Mouse (Mus musculus) ES-E14 (cell line): ENCODE results near the gene Map4. TPM values are rescaled to one million over a fixed set of nuclear protein-coding genes. Genes with fewer than 3 reads are reported as not detected.

Experiments used
- DNase-seq: peaks from one replicate; pipeline ENCODE4 v3.0.0-alpha.2; 2013; ENCODE audit warnings: low read depth, low spot score
- H3K27ac ChIP-seq: 2 replicates; pipeline ENCODE4 v1.5.1; 2012; ENCODE audit warnings: low read depth, mild to moderate bottlenecking, low read length, moderate library complexity, mixed read lengths; ENCODE audit not compliant: poor library complexity, insufficient read depth, severe bottlenecking
- H3K36me3 ChIP-seq: 2 replicates; pipeline ENCODE4 v1.6.1; 2012; ENCODE audit warnings: mild to moderate bottlenecking, low read length, moderate library complexity, mixed read lengths; ENCODE audit not compliant: control insufficient read depth, poor library complexity, insufficient read depth, severe bottlenecking
- H3K4me1 ChIP-seq, 2 experiments: fragments of 150-350 bp in 1 of 2; sonication (generic) in 1 of 2; 2 replicates each; pipeline ENCODE4 v1.6.1; 2012; ENCODE audit warnings: low read length in 2 of 2, mild to moderate bottlenecking in 1 of 2, mixed read lengths in 1 of 2; ENCODE audit not compliant: control insufficient read depth in 2 of 2, insufficient read depth in 2 of 2, poor library complexity in 1 of 2
- H3K4me3 ChIP-seq, 2 experiments: fragments of 150-350 bp in 1 of 2; sonication (generic) in 1 of 2; 2 replicates each; pipeline ENCODE4 v1.5.1; 2012; ENCODE audit warnings: low read length in 2 of 2, low read depth in 1 of 2, mild to moderate bottlenecking in 1 of 2, mixed read lengths in 1 of 2; ENCODE audit not compliant: insufficient read depth in 1 of 2, poor library complexity in 1 of 2, severe bottlenecking in 1 of 2
- H3K9ac ChIP-seq: 2 replicates; pipeline ENCODE4 v1.6.1; 2012; ENCODE audit warnings: low read depth, mild to moderate bottlenecking, low read length, mixed read lengths; ENCODE audit not compliant: poor library complexity, insufficient read depth, severe bottlenecking
- H3K9me3 ChIP-seq: fragments of 150-350 bp; sonication (generic); 2 replicates; pipeline ENCODE4 v1.6.1; 2012; ENCODE audit warnings: low read depth, mild to moderate bottlenecking, low read length; ENCODE audit not compliant: control insufficient read depth, insufficient read depth
- CHD2 ChIP-seq: IDR thresholded peaks from 2 replicates; pipeline ENCODE4 v1.6.1; 2014; ENCODE audit warnings: mild to moderate bottlenecking, low read depth, low read length, inconsistent platforms
- HCFC1 ChIP-seq: IDR thresholded peaks from 2 replicates; pipeline ENCODE4 v1.6.1; 2012; ENCODE audit warnings: low read length, inconsistent platforms, borderline replicate concordance; ENCODE audit not compliant: insufficient read depth
- MAFK ChIP-seq: IDR thresholded peaks from 2 replicates; pipeline ENCODE4 v1.6.1; 2014; ENCODE audit warnings: mild to moderate bottlenecking, low read depth, low read length, inconsistent platforms; ENCODE audit not compliant: insufficient read depth
- ZC3H11A ChIP-seq: IDR thresholded peaks from 2 replicates; pipeline ENCODE4 v1.6.1; 2012; ENCODE audit warnings: low read depth, mild to moderate bottlenecking, inconsistent platforms, low read length, borderline replicate concordance
- ZNF384 ChIP-seq: IDR thresholded peaks from 2 replicates; pipeline ENCODE4 v1.6.1; 2012; ENCODE audit warnings: low read depth, low read length, inconsistent platforms
- in situ Hi-C, 2 experiments: fragments of 600-800 bp; cut with MboI; formaldehyde crosslinking; loops; one replicate each; pipeline ENCODE4 v1.15.1; 2025; ENCODE audit warnings: low sequenced_read_pairs in 2 of 2, inconsistent platforms in 1 of 2; ENCODE audit not compliant: unreplicated experiment in 2 of 2
- total RNA-seq: library from RNA; depleted of rRNA; stranded (reverse); fragments of 300-350 nt; gene quantifications from 2 replicates; pipeline ENCODE4 v1.2.3, GENCODE M21; 2012

Gene Map4
- total RNA-seq, 1 experiment = 61.4 TPM

DNA sequence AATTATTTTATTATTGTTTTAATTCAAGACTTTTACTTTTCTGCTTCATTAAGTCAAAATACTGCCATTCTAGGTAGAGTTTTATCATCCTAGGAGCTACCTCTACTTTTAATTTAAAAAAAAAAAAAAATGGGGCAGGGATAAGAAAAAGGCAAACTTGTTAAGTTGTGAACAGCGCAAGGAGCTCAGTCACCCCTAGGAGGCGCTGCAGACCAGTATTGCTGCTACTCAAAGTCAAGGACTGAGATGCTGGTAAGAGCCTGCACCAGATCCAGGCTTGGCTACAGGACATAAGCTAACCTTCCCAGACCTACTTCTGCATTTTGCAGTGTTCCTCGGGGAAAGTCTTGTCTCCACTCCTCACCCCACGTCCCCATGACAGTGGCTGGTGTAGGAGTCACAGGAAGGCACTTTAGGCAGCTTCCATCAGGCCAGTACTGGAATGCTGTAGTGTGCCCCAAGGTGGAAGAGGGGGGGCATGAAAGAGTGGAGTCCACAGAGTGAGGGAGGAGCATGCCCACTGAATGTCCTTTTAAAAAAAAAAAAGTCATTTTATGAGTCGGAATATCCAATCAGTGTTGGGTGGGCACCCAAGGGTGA lies 38.5 kb upstream of the Map4 start:
- H3K4me3 ChIP-seq = no peak overlapping the region
- H3K9ac ChIP-seq = no peak overlapping the region
- peaks cover 0 to 12% of the 10 kb centered on the region in 2 experiments; a peak in 1 of 4 replicates for H3K4me1 ChIP-seq
- no peak overlapping the region for H3K27ac ChIP-seq
- DNase-seq = no peak
- H3K9me3 ChIP-seq = no peaks in the 10 kb centered on the region
- H3K36me3 ChIP-seq = peaks cover 52% of the 10 kb centered on the region
- in situ Hi-C loops = loop anchor here (10.0 to 25.0 kb wide), 2 partner anchors 182 to 195 kb away; no protein-coding TSS in a partner anchor
- no peak for TF ChIP-seq CHD2
- no peak for TF ChIP-seq MAFK
- TF ChIP-seq HCFC1 = no peak
- peak; percentile 80 for TF ChIP-seq ZC3H11A
- peak; percentile 93 for TF ChIP-seq ZNF384

DNA sequence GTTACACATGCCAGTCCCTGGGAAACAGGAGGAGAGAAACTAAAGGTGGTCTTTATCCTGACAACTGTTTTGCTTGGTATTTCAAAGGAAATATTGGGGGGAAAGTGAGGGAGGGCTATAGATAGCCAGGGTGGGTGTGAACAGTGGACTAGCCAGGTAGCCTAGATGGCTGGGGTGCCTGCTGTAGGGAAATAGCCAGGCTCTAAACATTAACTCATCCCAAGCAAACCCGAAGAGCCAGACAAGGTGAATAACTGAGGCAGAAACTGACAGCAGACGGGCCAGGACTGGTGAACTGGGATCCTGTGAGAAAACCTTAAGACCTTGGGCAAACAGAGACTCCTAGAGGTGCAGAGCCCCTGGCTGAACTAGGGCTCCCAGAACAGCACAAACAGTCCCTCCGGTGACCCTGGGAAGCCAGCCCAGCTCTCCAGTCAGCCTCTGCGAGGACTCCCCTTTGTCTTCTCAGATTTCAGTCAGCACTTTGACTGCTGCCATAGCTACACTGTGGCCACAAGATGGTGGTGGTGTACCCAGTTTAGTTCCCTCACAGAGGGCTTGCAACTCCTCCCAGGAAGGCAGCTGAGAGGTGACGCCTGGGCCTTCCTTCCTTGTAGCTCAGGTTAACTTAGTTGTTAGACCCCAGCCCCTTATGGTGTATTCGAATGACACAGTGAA lies 36.7 kb upstream of the Map4 start:
- H3K36me3 ChIP-seq = peaks cover 42% of the 10 kb centered on the region
- no peak overlapping the region for H3K27ac ChIP-seq
- H3K9ac ChIP-seq = no peak overlapping the region
- in situ Hi-C loops = loop anchor here (10.0 to 25.0 kb wide), 2 partner anchors 180 to 193 kb away; no protein-coding TSS in a partner anchor
- no peaks in the 10 kb centered on the region for H3K9me3 ChIP-seq
- H3K4me1 ChIP-seq = peaks cover 0 to 19% of the 10 kb centered on the region in 2 experiments; a peak in 2 of 4 replicates
- H3K4me3 ChIP-seq = no peak overlapping the region
- TF ChIP-seq HCFC1 = no peak
- no peak for TF ChIP-seq MAFK
- no peak for TF ChIP-seq CHD2
- peak; percentile 85; the same call in 1 of the 2 replicates for TF ChIP-seq ZC3H11A
- TF ChIP-seq ZNF384 = no peak
- DNase-seq = no peak

DNA sequence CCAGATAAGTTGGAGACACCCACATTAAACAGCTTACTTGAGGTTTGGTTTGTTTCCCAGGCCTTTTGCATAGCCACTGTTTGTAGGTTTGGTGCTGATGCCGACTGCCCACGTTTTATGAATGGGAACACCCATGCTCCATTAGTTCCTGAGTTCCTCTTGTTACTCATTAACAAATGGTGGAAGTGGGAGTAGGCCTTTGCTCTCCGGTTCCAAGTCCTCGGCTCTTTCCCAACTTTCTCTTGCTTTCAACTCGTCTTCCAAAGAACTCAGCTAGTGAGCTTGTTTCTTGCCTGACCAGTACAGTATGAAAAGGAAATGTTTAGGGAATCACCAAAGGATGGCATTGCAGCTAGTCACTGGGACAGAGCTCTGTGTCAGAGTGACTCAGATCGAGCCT lies 35.7 kb upstream of the Map4 start:
- H3K27ac ChIP-seq = no peak overlapping the region

DNA sequence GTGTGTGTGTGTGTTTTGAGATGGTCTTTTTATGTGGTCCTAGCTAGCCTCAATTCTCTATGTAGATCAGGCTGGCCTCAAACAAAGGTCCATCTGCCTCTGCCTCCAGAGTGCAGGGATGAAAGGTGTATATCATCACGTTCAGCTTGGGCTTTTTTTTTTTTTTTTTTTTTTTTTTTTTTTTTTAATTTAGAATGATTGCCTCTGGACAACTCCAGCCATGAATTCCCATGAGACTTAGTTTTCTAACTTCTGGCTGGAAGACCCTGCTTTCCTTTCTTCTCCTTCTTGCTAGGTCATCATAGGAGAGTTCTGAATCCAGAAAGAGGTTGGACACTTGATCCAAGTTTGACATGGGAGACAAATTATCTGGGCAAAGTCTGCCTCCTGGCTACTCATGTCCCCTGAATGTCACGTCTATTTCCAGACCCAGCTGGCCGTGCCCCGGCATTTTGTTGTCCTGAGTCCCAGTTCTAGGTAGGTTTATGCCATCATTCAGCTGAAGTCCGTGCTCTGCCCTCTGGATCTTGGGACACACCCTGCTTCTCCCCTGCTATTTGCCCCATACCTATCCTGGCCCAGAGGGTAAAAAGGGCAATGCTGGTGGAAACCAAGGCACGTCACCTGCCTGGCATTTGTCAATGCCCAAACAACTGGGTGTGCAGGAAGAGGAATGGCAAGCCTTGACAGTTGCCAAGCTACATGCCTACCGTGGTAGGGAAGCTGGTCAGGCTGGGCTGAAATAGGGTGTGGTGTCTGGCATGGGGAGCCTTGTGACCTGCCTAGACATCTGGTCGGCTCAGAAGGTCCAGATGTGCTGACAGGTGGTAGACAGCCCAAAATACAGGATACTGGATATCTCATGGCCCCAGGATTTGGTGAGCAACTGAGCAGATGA lies 34.8 kb upstream of the Map4 start:
- H3K4me1 ChIP-seq = peaks cover 2 to 25% of the 10 kb centered on the region in 2 experiments; a peak in 3 of 4 replicates
- DNase-seq = no peak
- peaks cover 24% of the 10 kb centered on the region for H3K36me3 ChIP-seq
- no peak overlapping the region for H3K27ac ChIP-seq
- in situ Hi-C loops = loop anchor here (10.0 to 25.0 kb wide), 2 partner anchors 178 to 191 kb away; no protein-coding TSS in a partner anchor
- no peak overlapping the region for H3K4me3 ChIP-seq
- H3K9ac ChIP-seq = no peak overlapping the region
- H3K9me3 ChIP-seq = no peaks in the 10 kb centered on the region
- no peak for TF ChIP-seq HCFC1
- no peak for TF ChIP-seq ZC3H11A
- TF ChIP-seq CHD2 = no peak
- TF ChIP-seq MAFK = no peak
- peak; percentile 68; the same call in 1 of the 2 replicates for TF ChIP-seq ZNF384

More for the DNA sequence above, 35.7 kb upstream of the Map4 start:
- peaks cover 33% of the 10 kb centered on the region for H3K36me3 ChIP-seq
- H3K4me3 ChIP-seq = no peak overlapping the region
- H3K9ac ChIP-seq = no peak overlapping the region
- TF ChIP-seq MAFK (no peak), ZNF384 (no peak), ZC3H11A (no peak), CHD2 (no peak), HCFC1 (no peak)
- no peak for DNase-seq
- in situ Hi-C loops = loop anchor here (10.0 to 25.0 kb wide), 2 partner anchors 179 to 192 kb away; no protein-coding TSS in a partner anchor
- H3K4me1 ChIP-seq = peaks cover 2 to 22% of the 10 kb centered on the region in 2 experiments; a peak in 3 of 4 replicates
- no peaks in the 10 kb centered on the region for H3K9me3 ChIP-seq
